Mouse (Mus musculus): ENCODE measurements around the gene Kcnh5.

DNA sequence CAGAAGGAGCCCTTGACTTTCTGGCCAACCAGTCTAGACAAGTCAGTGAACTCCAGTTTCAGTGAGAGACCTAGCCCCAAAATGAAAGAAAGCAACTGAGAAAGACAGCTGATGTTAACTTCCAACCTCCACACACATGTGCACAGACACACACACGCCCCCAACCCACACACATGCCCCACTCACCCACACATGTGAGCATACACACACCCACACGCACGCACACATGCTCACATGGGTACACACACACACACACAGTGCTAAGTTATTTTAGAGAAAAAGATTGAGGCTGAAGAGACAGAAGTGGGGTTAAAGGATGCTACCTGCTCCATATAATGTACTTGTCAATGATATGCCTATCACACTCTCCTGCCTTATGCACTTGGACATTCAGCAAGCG is 327.2 kb downstream of the Kcnh5 start:
- no peak for TF ChIP-seq CTCF (IDR thresholded peaks at IDR 0.05; ENCODE audit: low read depth, low read length)
- no peak for TF ChIP-seq POLR2A (IDR thresholded peaks at IDR 0.05; ENCODE audit: extremely low read depth, insufficient read depth, low read length)
